Mouse (Mus musculus) adrenal gland, adult 18-20 months (tissue): ENCODE measurements around the gene Spi1. TPM values are rescaled to one million over a fixed set of nuclear protein-coding genes. Genes with fewer than 3 reads are reported as not detected.
"Not testable (repeated sequence)": the region's sequence is repeated elsewhere in the genome, so short reads cannot be mapped to it uniquely, and the experiment has no call there.

Experiments
- DNase-seq, 2 experiments: peaks; one replicate each; pipeline ENCODE4 v3.0.0; 2021 to 2022; ENCODE audit warnings: low spot score in 2 of 2
- total RNA-seq, 2 experiments: library from RNA; stranded (reverse); gene quantifications; 1 replicate in 1 of 2; 2 replicates in 1 of 2; pipeline ENCODE4 v1.2.3; 2021

Spi1 gene
- total RNA-seq, 2 experiments from 2014 or later = 5.3 to 9.9 TPM

- no peak for DNase-seq
These were observed 8.0 kb downstream of the Spi1 start for GRCm38 (mm10) chr2:91090208-91090607.

GRCm38 (mm10) chr2:91090827-91091226 lies 8.6 kb downstream of the Spi1 start:
- no peak for DNase-seq

GRCm38 (mm10) chr2:91096524-91096923 lies 14.3 kb downstream of the Spi1 start:
- no peak for DNase-seq

DNA sequence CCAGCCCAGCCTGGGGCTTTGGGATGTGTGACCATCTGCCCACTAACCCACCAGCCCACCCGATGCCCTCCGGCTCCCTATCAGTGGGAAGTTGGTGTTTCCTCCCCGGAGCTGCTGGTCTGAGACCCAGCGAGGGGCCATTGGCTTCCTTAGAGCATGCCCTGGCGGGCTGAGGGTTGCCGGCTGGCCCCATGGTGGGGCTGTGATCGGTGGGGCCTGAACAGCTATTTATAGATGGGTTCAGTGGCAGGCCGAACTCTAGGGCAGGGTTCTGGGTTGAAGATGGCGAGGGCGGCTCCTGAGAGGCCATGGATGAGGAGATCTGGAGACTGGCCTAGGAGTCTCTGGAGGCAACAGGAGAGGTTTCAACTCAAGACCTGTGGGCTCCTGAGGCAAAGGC lies 14.8 kb downstream of the Spi1 start:
- DNase-seq = no peak

- no peak for DNase-seq
These were observed 16.0 kb downstream of the Spi1 start for GRCm38 (mm10) chr2:91098156-91098555.

DNA sequence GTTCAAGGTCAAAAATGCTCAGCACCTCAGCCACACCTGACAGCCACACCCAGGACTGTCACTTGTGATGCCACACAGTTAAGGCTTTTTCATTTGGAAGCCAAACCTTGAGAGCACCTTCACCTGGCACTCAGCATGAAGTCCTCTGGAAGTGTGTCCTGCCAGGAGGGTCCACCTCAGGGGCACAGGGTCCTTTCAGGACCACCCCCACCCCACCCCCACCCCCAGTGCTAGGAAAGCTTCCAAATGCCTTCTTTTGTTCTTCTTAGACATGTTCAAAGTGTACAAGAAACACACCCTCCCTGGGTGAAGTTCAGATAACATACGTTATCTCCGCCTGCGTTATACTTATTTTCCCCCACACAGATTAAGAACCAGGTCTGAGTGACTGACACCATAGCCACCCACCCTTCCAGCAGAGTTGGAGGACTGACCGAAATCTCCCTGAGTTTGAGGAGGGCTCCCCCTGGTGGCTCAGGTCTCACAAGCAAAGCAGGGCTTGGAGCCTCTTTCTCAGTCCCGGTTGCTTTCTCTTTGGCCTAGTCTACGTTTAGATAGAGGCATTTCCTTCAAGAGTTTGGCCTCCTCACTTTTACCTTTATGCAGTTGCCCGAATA lies 19.0 kb downstream of the Spi1 start:
- peak; percentile 88 to 94 for DNase-seq

- no peak for DNase-seq
These were observed 26.0 kb downstream of the Spi1 start for GRCm38 (mm10) chr2:91108156-91108555.

DNA sequence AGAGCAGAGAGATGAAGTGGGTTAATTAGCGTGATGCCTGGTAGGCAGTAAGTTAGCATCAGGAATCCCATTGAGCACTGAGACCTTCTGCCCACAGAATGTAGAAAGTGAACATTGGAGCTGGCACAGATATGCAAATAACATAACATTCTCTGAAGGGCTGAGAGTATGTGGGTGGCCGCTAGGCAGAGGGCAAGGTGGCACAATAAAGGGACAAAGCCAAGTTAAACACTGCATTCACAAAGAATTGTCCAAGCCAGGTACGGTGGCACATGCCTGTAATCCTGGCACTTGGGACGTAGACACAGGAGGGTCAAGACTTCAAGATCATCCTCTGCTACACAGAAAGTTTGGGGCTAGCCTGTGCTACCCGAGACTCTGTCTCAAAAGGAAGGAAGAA lies 27.1 kb downstream of the Spi1 start:
- DNase-seq = no peak

- DNase-seq = no peak
These were observed 27.7 kb downstream of the Spi1 start for GRCm38 (mm10) chr2:91109807-91110385.

GRCm38 (mm10) chr2:91110429-91110828 lies 28.2 kb downstream of the Spi1 start:
- no peak for DNase-seq

DNA sequence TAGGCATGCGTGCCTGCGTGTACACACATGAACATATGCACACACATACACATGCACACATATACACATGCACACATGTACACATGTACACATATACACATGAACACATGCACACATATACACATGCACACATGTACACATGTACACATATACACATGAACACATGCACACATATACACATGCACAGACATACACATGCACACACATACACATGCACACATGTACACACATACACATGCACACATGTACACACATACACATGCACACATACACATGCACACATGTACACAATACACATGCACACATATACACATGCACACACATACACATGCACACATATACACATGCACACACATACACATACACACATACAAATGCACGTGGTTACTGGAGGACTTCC lies 29.6 kb downstream of the Spi1 start:
- not testable (repeated sequence) for DNase-seq

DNA sequence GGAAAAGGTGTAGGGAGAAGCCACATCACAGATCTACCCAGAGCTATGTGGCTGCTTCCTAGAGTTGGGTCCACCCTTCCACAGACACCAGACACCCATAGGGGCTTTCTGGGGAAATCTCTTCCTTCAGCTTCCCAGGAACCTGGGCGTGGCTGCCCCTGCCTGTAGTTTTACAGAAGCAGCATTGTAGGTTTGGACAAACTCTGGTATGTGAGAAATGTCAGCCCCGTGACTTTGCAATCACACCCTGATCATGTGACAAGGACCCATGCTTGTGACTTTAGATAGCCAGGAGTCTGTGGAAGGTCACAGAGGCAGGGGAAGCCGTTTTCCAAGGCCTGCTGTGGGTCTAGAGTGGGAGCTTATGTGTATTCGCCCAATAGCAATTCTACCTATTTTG lies 30.3 kb downstream of the Spi1 start:
- DNase-seq = no peak

- DNase-seq = no peak
These were observed 31.1 kb downstream of the Spi1 start for GRCm38 (mm10) chr2:91113334-91113733.

GRCm38 (mm10) chr2:91113852-91114251 lies 31.7 kb downstream of the Spi1 start:
- no peak for DNase-seq

GRCm38 (mm10) chr2:91114781-91115577 lies 32.8 kb downstream of the Spi1 start:
- peak; percentile 98 for DNase-seq

DNA sequence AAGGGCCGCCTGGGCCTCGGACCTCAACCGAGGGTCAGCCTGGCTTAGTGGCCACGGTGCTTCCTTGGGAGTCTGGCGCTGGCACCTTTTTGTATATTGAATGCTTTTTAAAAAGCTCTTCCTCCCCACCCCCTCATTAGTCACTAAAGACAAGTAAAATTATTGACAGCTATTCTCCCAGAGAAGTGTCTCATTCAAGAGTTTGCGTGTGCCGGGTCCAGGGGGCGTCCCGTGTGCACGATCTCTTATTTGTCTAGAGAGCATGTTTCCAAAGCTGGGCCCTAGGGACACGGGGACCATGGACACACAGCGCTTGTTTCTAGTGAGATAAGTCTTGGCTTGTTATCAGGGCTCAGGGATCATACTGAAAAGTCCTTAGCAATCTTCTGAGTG lies 33.4 kb downstream of the Spi1 start:
- DNase-seq = no peak

DNA sequence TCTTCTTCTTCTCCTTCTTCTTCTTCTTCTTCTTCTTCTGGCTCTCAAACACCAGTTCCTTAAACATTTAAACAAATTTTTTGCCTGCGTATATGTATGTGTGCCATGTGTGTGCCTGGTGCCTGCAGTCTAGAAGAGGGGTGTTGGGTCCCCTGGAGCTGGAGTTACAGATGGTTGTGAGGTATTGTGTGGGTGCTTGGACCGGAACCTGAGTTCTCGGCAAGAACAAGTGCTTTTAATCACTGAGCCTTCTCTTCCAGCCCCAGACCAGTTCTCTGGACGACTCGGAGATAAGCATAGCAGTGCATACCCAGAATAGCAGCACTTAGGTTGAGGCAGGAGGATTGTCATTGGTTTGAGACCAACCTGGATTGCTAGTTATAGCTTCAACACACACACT lies 34.7 kb downstream of the Spi1 start:
- DNase-seq = no peak

DNA sequence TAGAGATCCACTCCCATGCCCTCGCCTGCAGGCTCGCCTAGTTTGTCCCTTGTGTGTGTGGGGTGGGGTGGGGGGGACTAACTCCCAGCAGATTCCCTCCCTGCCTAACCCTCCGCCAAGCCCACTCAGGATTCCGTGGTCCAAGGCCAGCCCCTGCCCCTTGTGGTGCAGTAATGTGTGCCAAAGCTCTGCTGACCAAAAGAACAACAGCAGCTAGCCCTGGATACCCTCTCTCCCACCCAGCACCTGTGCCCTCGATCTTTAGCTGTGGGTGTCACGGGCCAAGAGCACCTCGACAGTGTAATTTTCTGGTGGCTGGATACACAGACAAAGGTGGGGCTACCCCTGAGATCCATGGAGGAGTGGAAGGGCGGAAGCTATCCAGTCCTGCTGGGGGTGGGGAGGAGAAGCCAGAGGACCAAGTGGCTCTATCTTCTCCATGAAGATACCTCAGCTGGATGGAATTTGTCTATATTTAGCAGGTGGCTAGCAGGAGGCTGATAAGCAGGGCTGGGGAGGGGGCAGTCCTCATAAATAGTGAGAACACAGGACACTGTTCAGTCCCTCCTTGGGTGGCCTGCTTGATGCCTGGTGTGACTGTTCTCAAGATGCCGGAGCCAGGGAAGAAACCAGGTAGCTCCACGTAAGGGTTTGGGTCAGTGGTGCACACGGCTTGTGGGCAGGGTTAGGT lies 35.5 kb downstream of the Spi1 start, which contains the start of gene Mybpc3:
Mybpc3 (plus strand) TSS at position 560 of the 691 bp plus-strand sequence.
- no peak for DNase-seq

DNA sequence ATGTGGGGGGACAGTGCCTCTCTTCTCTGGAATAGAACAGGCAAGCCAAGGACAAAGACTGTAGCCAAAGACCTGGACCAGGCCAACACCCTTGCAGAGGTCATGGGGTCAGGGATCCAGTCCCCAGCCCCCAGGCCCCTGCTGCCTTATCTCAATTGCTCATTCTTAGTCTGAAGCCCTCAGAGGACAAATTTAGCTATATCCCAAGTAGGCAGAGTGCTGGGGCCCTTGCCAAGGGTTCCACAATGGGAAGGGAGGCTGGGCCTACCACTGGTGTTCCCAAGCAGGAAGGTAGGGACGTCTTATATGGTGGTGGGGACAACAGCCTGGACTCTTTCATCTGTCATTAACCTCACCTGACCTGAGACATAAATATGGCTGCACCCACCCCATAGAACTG lies 36.5 kb downstream of the Spi1 start:
- no peak for DNase-seq

- DNase-seq = no peak
These were observed 36.9 kb downstream of the Spi1 start for GRCm38 (mm10) chr2:91119061-91119460.

- DNase-seq = no peak
These were observed 37.4 kb downstream of the Spi1 start for GRCm38 (mm10) chr2:91119551-91119950.

DNA sequence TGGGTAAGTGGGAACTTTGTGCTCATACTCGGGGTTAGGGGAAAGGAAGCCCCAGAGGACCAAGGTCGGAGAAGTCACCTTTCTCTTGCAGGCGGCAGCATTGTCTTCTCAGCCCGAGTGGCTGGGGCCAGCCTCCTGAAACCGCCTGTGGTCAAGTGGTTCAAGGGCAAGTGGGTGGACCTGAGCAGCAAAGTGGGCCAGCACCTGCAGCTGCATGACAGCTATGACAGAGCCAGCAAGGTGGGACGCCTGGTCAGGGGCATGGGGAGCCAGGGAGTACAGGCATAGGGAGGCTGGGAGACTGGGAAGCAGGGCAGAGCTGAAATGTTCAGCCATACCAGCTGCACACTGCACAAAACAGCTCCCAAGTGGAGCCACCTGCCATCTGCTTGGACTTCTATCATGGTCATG lies 38.1 kb downstream of the Spi1 start:
- DNase-seq = no peak
